Mouse (Mus musculus) erythroblast, embryonic 14.5 days (primary cell): ENCODE data around the gene Gnmt. TPM values are rescaled to one million over a fixed set of nuclear protein-coding genes. Genes with fewer than 3 reads are reported as not detected.

Source experiments
- H3K27me3 ChIP-seq: 2 replicates; pipeline ENCODE4 v1.6.1; 2012; ENCODE audit warnings: inconsistent platforms; ENCODE audit not compliant: control insufficient read depth
- H3K36me3 ChIP-seq: 2 replicates; pipeline ENCODE4 v1.6.1; 2012; ENCODE audit warnings: mild to moderate bottlenecking, inconsistent platforms; ENCODE audit not compliant: control insufficient read depth
- H3K4me1 ChIP-seq: 2 replicates; pipeline ENCODE4 v1.6.1; 2012; ENCODE audit warnings: inconsistent platforms; ENCODE audit not compliant: control insufficient read depth
- H3K4me3 ChIP-seq: replicated peaks from 2 replicates; pipeline ENCODE3; 2012; ENCODE audit warnings: moderate library complexity, mild to moderate bottlenecking, inconsistent platforms
- H3K9me3 ChIP-seq: 2 replicates; pipeline ENCODE4 v1.6.1; 2012; ENCODE audit warnings: low read length, inconsistent platforms, mixed read lengths; ENCODE audit not compliant: control insufficient read depth
- GATA1 ChIP-seq: IDR thresholded peaks from 2 replicates; pipeline ENCODE4 v1.6.1; 2012; ENCODE audit warnings: low read length, inconsistent platforms, mixed read lengths
- TAL1 ChIP-seq: IDR thresholded peaks from 3 replicates; pipeline ENCODE4 v1.6.1; 2012; ENCODE audit warnings: low read length, inconsistent platforms, mixed read lengths
- polyA plus RNA-seq: library from polyadenylated mRNA; stranded (reverse); fragments of >175 nt; gene quantifications from 2 replicates; pipeline ENCODE4 v1.2.3, GENCODE M21; 2012

Gnmt gene
- polyA plus RNA-seq, 1 experiment, result 0.05 TPM

- Histone ChIP-seq H3K36me3 (peaks cover 51% of the 10 kb centered on the region), H3K4me1 (peaks cover 19% of the 10 kb centered on the region), H3K4me3 (no peak overlapping the region), H3K27me3 (no peaks in the 10 kb centered on the region), H3K9me3 (no peaks in the 10 kb centered on the region)
- TF ChIP-seq TAL1, result no peak
- no peak for TF ChIP-seq GATA1
Observed at GRCm38 (mm10) chr17:46747234-46747633, 18.3 kb upstream of the Gnmt start.

- Histone ChIP-seq H3K9me3 (no peaks in the 10 kb centered on the region), H3K36me3 (peaks cover 62% of the 10 kb centered on the region), H3K27me3 (no peaks in the 10 kb centered on the region), H3K4me1 (peaks cover 9% of the 10 kb centered on the region), H3K4me3 (no peak overlapping the region)
- TF ChIP-seq TAL1 (no peak), GATA1 (no peak)
Observed at GRCm38 (mm10) chr17:46745506-46745905, 16.5 kb upstream of the Gnmt start.

- no peaks in the 10 kb centered on the region for H3K27me3 ChIP-seq
- peaks cover 4% of the 10 kb centered on the region for H3K4me1 ChIP-seq
- no peak for TF ChIP-seq GATA1
- no peak for TF ChIP-seq TAL1
- no peak overlapping the region for H3K4me3 ChIP-seq
- H3K9me3 ChIP-seq, result no peaks in the 10 kb centered on the region
- peaks cover 59% of the 10 kb centered on the region for H3K36me3 ChIP-seq
Observed at GRCm38 (mm10) chr17:46742986-46743385, 14.0 kb upstream of the Gnmt start.

- 0 out of 3 replicates have a peak, but pooled peaks have one; percentile 18 for TF ChIP-seq TAL1
- no peak for TF ChIP-seq GATA1
- Histone ChIP-seq H3K4me1 (peaks cover 4% of the 10 kb centered on the region), H3K4me3 (no peak overlapping the region), H3K27me3 (no peaks in the 10 kb centered on the region), H3K9me3 (no peaks in the 10 kb centered on the region), H3K36me3 (peaks cover 51% of the 10 kb centered on the region)
Observed at GRCm38 (mm10) chr17:46741305-46741704, 12.3 kb upstream of the Gnmt start.

GRCm38 (mm10) chr17:46736160-46736559 is 7.2 kb upstream of the Gnmt start:
- no peak for TF ChIP-seq GATA1
- no peak for TF ChIP-seq TAL1
- peaks cover 19% of the 10 kb centered on the region for H3K36me3 ChIP-seq
- no peak overlapping the region for H3K4me3 ChIP-seq
- no peaks in the 10 kb centered on the region for H3K27me3 ChIP-seq
- H3K4me1 ChIP-seq, result peaks cover 1% of the 10 kb centered on the region
- H3K9me3 ChIP-seq, result no peaks in the 10 kb centered on the region

- no peak overlapping the region for H3K4me3 ChIP-seq
- no peaks in the 10 kb centered on the region for H3K27me3 ChIP-seq
- no peak for TF ChIP-seq TAL1
- no peak for TF ChIP-seq GATA1
- H3K4me1 ChIP-seq, result no peaks in the 10 kb centered on the region; the same call in 1 of the 2 replicates
- H3K9me3 ChIP-seq, result no peaks in the 10 kb centered on the region
- peaks cover 17% of the 10 kb centered on the region for H3K36me3 ChIP-seq
Observed at GRCm38 (mm10) chr17:46735287-46735686, 6.3 kb upstream of the Gnmt start.

- H3K4me1 ChIP-seq, result peaks cover 2% of the 10 kb centered on the region
- no peak overlapping the region for H3K4me3 ChIP-seq
- TF ChIP-seq TAL1 (no peak), GATA1 (no peak)
- no peaks in the 10 kb centered on the region for H3K9me3 ChIP-seq
- peaks cover 7% of the 10 kb centered on the region for H3K27me3 ChIP-seq
- peaks cover 17% of the 10 kb centered on the region for H3K36me3 ChIP-seq
Observed at GRCm38 (mm10) chr17:46734055-46734454, 5.1 kb upstream of the Gnmt start.

- peak overlapping the region; percentile 47 for H3K4me3 ChIP-seq
- peaks cover 10% of the 10 kb centered on the region for H3K4me1 ChIP-seq
- H3K9me3 ChIP-seq, result no peaks in the 10 kb centered on the region
- H3K27me3 ChIP-seq, result peaks cover 13% of the 10 kb centered on the region
- H3K36me3 ChIP-seq, result peaks cover 29% of the 10 kb centered on the region
- TF ChIP-seq TAL1 (no peak), GATA1 (no peak)
Observed at GRCm38 (mm10) chr17:46728496-46728895, 472 bp downstream of the Gnmt start.

- Histone ChIP-seq H3K4me3 (no peak overlapping the region), H3K4me1 (peaks cover 10% of the 10 kb centered on the region), H3K27me3 (peaks cover 13% of the 10 kb centered on the region), H3K36me3 (peaks cover 34% of the 10 kb centered on the region), H3K9me3 (no peaks in the 10 kb centered on the region)
- no peak for TF ChIP-seq GATA1
- TF ChIP-seq TAL1, result no peak
Observed at GRCm38 (mm10) chr17:46728021-46728420, 947 bp downstream of the Gnmt start.

GRCm38 (mm10) chr17:46727271-46727670 is 1.7 kb downstream of the Gnmt start:
- Histone ChIP-seq H3K9me3 (no peaks in the 10 kb centered on the region), H3K27me3 (peaks cover 13% of the 10 kb centered on the region), H3K4me1 (peaks cover 10% of the 10 kb centered on the region), H3K4me3 (no peak overlapping the region), H3K36me3 (peaks cover 39% of the 10 kb centered on the region)
- no peak for TF ChIP-seq GATA1
- no peak for TF ChIP-seq TAL1
